Mouse (Mus musculus): ENCODE results near the gene Vipas39. TPM values are rescaled to one million over a fixed set of nuclear protein-coding genes. Genes with fewer than 3 reads are reported as not detected.
"Not testable (repeated sequence)": the region's sequence is repeated elsewhere in the genome, so short reads cannot be mapped to it uniquely, and the experiment has no call there.

Vipas39 gene
- total and polyA plus RNA-seq, 3 experiments: 23.2 to 25.5 (median 23.3) TPM

- intact Hi-C loops (cut with DNase I): no loop called here
- Histone ChIP-seq H3K27ac (no peak overlapping the region), H3K79me2 (replicated peaks; ENCODE audit: control insufficient read depth, insufficient read depth, low read length) (no peaks in the 10 kb centered on the region), H3K4me3 (no peak overlapping the region), H3K4me1 (ENCODE audit: control insufficient read depth, insufficient read depth, low read length) (no peaks in the 10 kb centered on the region), H3K9ac (ENCODE audit: low read depth, low read length) (no peak overlapping the region), H3K36me3 (ENCODE audit: control insufficient read depth, insufficient read depth, low read length) (no peaks in the 10 kb centered on the region), H3K27me3 (ENCODE audit: control insufficient read depth, insufficient read depth, low read length) (no peaks in the 10 kb centered on the region)
- 73% methylated on average over 7 of the region's 7 CpGs for WGBS
- DNase-seq: no peak
- TF ChIP-seq POLR2A (IDR thresholded peaks at IDR 0.05; ENCODE audit: insufficient read depth, low read depth, low read length) (no peak), EP300 (IDR thresholded peaks at IDR 0.05; ENCODE audit: insufficient read depth, low read depth, low read length) (no peak), CTCF (IDR thresholded peaks at IDR 0.05) (no peak)
Observed at GRCm38 (mm10) chr12:87283706-87284105, 17.6 kb upstream of the Vipas39 start.

GRCm38 (mm10) chr12:87282743-87283142 is 16.7 kb upstream of the Vipas39 start:
- TF ChIP-seq POLR2A (IDR thresholded peaks at IDR 0.05; ENCODE audit: insufficient read depth, low read depth, low read length): no peak
- TF ChIP-seq CTCF (IDR thresholded peaks at IDR 0.05): no peak
- TF ChIP-seq EP300 (IDR thresholded peaks at IDR 0.05; ENCODE audit: insufficient read depth, low read depth, low read length): no peak
- Histone ChIP-seq H3K27me3 (ENCODE audit: control insufficient read depth, insufficient read depth, low read length) (no peaks in the 10 kb centered on the region), H3K9ac (ENCODE audit: low read depth, low read length) (no peak overlapping the region), H3K27ac (no peak overlapping the region), H3K36me3 (ENCODE audit: control insufficient read depth, insufficient read depth, low read length) (no peaks in the 10 kb centered on the region), H3K4me3 (no peak overlapping the region), H3K79me2 (replicated peaks; ENCODE audit: control insufficient read depth, insufficient read depth, low read length) (no peaks in the 10 kb centered on the region), H3K4me1 (ENCODE audit: control insufficient read depth, insufficient read depth, low read length) (peaks cover 2% of the 10 kb centered on the region; the same call in 1 of the 2 replicates)
- no peak for DNase-seq
- 95% methylated on average over 4 of the region's 4 CpGs for WGBS
- intact Hi-C loops (cut with DNase I): no loop called here

- whole genome bisulfite sequencing: 42% methylated on average over 1 of the region's 1 CpGs
Observed at GRCm38 (mm10) chr12:87281766-87282165, 15.7 kb upstream of the Vipas39 start.

GRCm38 (mm10) chr12:87279879-87280278 is 13.8 kb upstream of the Vipas39 start:
- Histone ChIP-seq H3K4me3 (no peak overlapping the region), H3K27ac (no peak overlapping the region), H3K27me3 (ENCODE audit: control insufficient read depth, insufficient read depth, low read length) (no peaks in the 10 kb centered on the region), H3K79me2 (replicated peaks; ENCODE audit: control insufficient read depth, insufficient read depth, low read length) (no peaks in the 10 kb centered on the region), H3K36me3 (ENCODE audit: control insufficient read depth, insufficient read depth, low read length) (no peaks in the 10 kb centered on the region), H3K9ac (ENCODE audit: low read depth, low read length) (no peak overlapping the region), H3K4me1 (ENCODE audit: control insufficient read depth, insufficient read depth, low read length) (peaks cover 2% of the 10 kb centered on the region; the same call in 1 of the 2 replicates)
- DNase-seq: no peak
- no peak for TF ChIP-seq EP300 (IDR thresholded peaks at IDR 0.05; ENCODE audit: insufficient read depth, low read depth, low read length)
- TF ChIP-seq POLR2A (IDR thresholded peaks at IDR 0.05; ENCODE audit: insufficient read depth, low read depth, low read length): no peak
- TF ChIP-seq CTCF (IDR thresholded peaks at IDR 0.05): no peak
- intact Hi-C loops (cut with DNase I): no loop called here
- 67% methylated on average over 14 of the region's 14 CpGs for WGBS

More at GRCm38 (mm10) chr12:87281766-87282165, 15.7 kb upstream of the Vipas39 start:
- peaks cover 2% of the 10 kb centered on the region; the same call in 1 of the 2 replicates for H3K4me1 ChIP-seq (ENCODE audit: control insufficient read depth, insufficient read depth, low read length)
- TF ChIP-seq POLR2A (IDR thresholded peaks at IDR 0.05; ENCODE audit: insufficient read depth, low read depth, low read length) (no peak), EP300 (IDR thresholded peaks at IDR 0.05; ENCODE audit: insufficient read depth, low read depth, low read length) (no peak), CTCF (IDR thresholded peaks at IDR 0.05) (no peak)
- H3K4me3 ChIP-seq: no peak overlapping the region
- no peaks in the 10 kb centered on the region for H3K36me3 ChIP-seq (ENCODE audit: control insufficient read depth, insufficient read depth, low read length)
- H3K27ac ChIP-seq: no peak overlapping the region
- no peaks in the 10 kb centered on the region for H3K79me2 ChIP-seq (replicated peaks; ENCODE audit: control insufficient read depth, insufficient read depth, low read length)
- DNase-seq: no peak
- H3K27me3 ChIP-seq (ENCODE audit: control insufficient read depth, insufficient read depth, low read length): no peaks in the 10 kb centered on the region
- intact Hi-C loops (cut with DNase I): no loop called here
- no peak overlapping the region for H3K9ac ChIP-seq (ENCODE audit: low read depth, low read length)

- H3K36me3 ChIP-seq (ENCODE audit: control insufficient read depth, insufficient read depth, low read length): no peaks in the 10 kb centered on the region
- intact Hi-C loops (cut with DNase I): no loop called here
- no peaks in the 10 kb centered on the region for H3K27me3 ChIP-seq (ENCODE audit: control insufficient read depth, insufficient read depth, low read length)
- 37% methylated on average over 3 of the region's 3 CpGs for WGBS
- no peak overlapping the region for H3K4me3 ChIP-seq
- H3K4me1 ChIP-seq (ENCODE audit: control insufficient read depth, insufficient read depth, low read length): peaks cover 2% of the 10 kb centered on the region; the same call in 1 of the 2 replicates
- no peak overlapping the region for H3K27ac ChIP-seq
- DNase-seq: no peak
- TF ChIP-seq CTCF (IDR thresholded peaks at IDR 0.05) (no peak), POLR2A (IDR thresholded peaks at IDR 0.05; ENCODE audit: insufficient read depth, low read depth, low read length) (no peak), EP300 (IDR thresholded peaks at IDR 0.05; ENCODE audit: insufficient read depth, low read depth, low read length) (no peak)
- H3K9ac ChIP-seq (ENCODE audit: low read depth, low read length): no peak overlapping the region
- no peaks in the 10 kb centered on the region for H3K79me2 ChIP-seq (replicated peaks; ENCODE audit: control insufficient read depth, insufficient read depth, low read length)
Observed at GRCm38 (mm10) chr12:87279350-87279749, 13.3 kb upstream of the Vipas39 start.

- DNase-seq: no peak
- Histone ChIP-seq H3K9ac (ENCODE audit: low read depth, low read length) (no peak overlapping the region), H3K27me3 (ENCODE audit: control insufficient read depth, insufficient read depth, low read length) (no peaks in the 10 kb centered on the region), H3K27ac (no peak overlapping the region), H3K79me2 (replicated peaks; ENCODE audit: control insufficient read depth, insufficient read depth, low read length) (no peaks in the 10 kb centered on the region), H3K36me3 (ENCODE audit: control insufficient read depth, insufficient read depth, low read length) (no peaks in the 10 kb centered on the region), H3K4me1 (ENCODE audit: control insufficient read depth, insufficient read depth, low read length) (peaks cover 2% of the 10 kb centered on the region; the same call in 1 of the 2 replicates), H3K4me3 (no peak overlapping the region)
- intact Hi-C loops (cut with DNase I): no loop called here
- no peak for TF ChIP-seq POLR2A (IDR thresholded peaks at IDR 0.05; ENCODE audit: insufficient read depth, low read depth, low read length)
- TF ChIP-seq EP300 (IDR thresholded peaks at IDR 0.05; ENCODE audit: insufficient read depth, low read depth, low read length): no peak
- TF ChIP-seq CTCF (IDR thresholded peaks at IDR 0.05): no peak
- 6% methylated on average over 6 of the region's 6 CpGs for WGBS
Observed at GRCm38 (mm10) chr12:87278118-87278730, 12.2 kb upstream of the Vipas39 start.

- intact Hi-C loops (cut with DNase I): not testable (repeated sequence)
Observed at GRCm38 (mm10) chr12:87277251-87277650, 11.2 kb upstream of the Vipas39 start.

More at GRCm38 (mm10) chr12:87277251-87277650, 11.2 kb upstream of the Vipas39 start:
- not testable (repeated sequence) for H3K9ac ChIP-seq (ENCODE audit: low read depth, low read length); H3K79me2 ChIP-seq (replicated peaks; ENCODE audit: control insufficient read depth, insufficient read depth, low read length); H3K4me3 ChIP-seq; H3K27ac ChIP-seq; H3K27me3 ChIP-seq (ENCODE audit: control insufficient read depth, insufficient read depth, low read length); DNase-seq; H3K4me1 ChIP-seq (ENCODE audit: control insufficient read depth, insufficient read depth, low read length); H3K36me3 ChIP-seq (ENCODE audit: control insufficient read depth, insufficient read depth, low read length)
- WGBS: 82% methylated on average over 4 of the region's 4 CpGs

Data from heart, adult 2 months (tissue).